Mouse (Mus musculus): ENCODE results near the gene Dbh. TPM values are rescaled to one million over a fixed set of nuclear protein-coding genes. Genes with fewer than 3 reads are reported as not detected.
A peak's percentile ranks its signal among the peaks of the same experiment; 100 is the strongest.

The Dbh gene
- total RNA-seq, 2 experiments from 2014 or later: 0.41 to 0.44 TPM

GRCm38 (mm10) chr2:27210676-27211210, 45.7 kb downstream of the Dbh start:
- intact Hi-C loops (cut with DNase I): loop anchor here (10.0 kb wide), 1 partner anchor 66 kb away; the partner anchor contains the start of gene Fam163b
- DNase-seq (ENCODE audit: low spot score in 2 of 2): no peak

GRCm38 (mm10) chr2:27211966-27212893, 47.2 kb downstream of the Dbh start:
- intact Hi-C loops (cut with DNase I): loop anchor here (10.0 kb wide), 1 partner anchor 67 kb away; the partner anchor contains the start of gene Fam163b
- DNase-seq (ENCODE audit: low spot score in 2 of 2): peak; percentile 65 to 76

- intact Hi-C loops (cut with DNase I): loop anchor here (10.0 kb wide), 1 partner anchor 71 kb away; the partner anchor contains the start of gene Fam163b
Observed at GRCm38 (mm10) chr2:27215537-27215936, 50.5 kb downstream of the Dbh start.

GRCm38 (mm10) chr2:27218121-27218544, 53.1 kb downstream of the Dbh start:
- intact Hi-C loops (cut with DNase I): loop anchor here (10.0 kb wide), 1 partner anchor 73 kb away; the partner anchor contains the start of gene Fam163b
- DNase-seq (ENCODE audit: low spot score in 2 of 2): no peak

More at GRCm38 (mm10) chr2:27215537-27215936, 50.5 kb downstream of the Dbh start:
- no peak for DNase-seq (ENCODE audit: low spot score in 2 of 2)

- DNase-seq (ENCODE audit: low spot score in 2 of 2): no peak
- intact Hi-C loops (cut with DNase I): loop anchor here (10.0 kb wide), 1 partner anchor 74 kb away; the partner anchor contains the start of gene Fam163b
Observed at GRCm38 (mm10) chr2:27218569-27218968, 53.5 kb downstream of the Dbh start.

GRCm38 (mm10) chr2:27223012-27223421, 58.0 kb downstream of the Dbh start:
- intact Hi-C loops (cut with DNase I): no loop called here
- DNase-seq (ENCODE audit: low spot score in 2 of 2): peak; percentile 76 to 82

GRCm38 (mm10) chr2:27226572-27226971, 61.5 kb downstream of the Dbh start:
- intact Hi-C loops (cut with DNase I): loop anchor here (2.0 kb wide), 1 partner anchor 62 kb away; the partner anchor contains the start of gene Dbh
- DNase-seq (ENCODE audit: low spot score in 2 of 2): peak; percentile 63 to 65

- intact Hi-C loops (cut with DNase I): no loop called here
- no peak for DNase-seq (ENCODE audit: low spot score in 2 of 2)
Observed at GRCm38 (mm10) chr2:27228809-27229480, 63.9 kb downstream of the Dbh start.

GRCm38 (mm10) chr2:27229481-27230105, 64.6 kb downstream of the Dbh start:
- intact Hi-C loops (cut with DNase I): loop anchor here (5.0 to 10.0 kb wide), 2 partner anchors 107 to 295 kb away; partner anchors contain the start of genes Stkld1 and Surf4
- DNase-seq (ENCODE audit: low spot score in 2 of 2): no peak

- intact Hi-C loops (cut with DNase I): loop anchor here (5.0 to 10.0 kb wide), 2 partner anchors 110 to 298 kb away; partner anchors contain the start of genes Stkld1 and Surf4
- DNase-seq (ENCODE audit: low spot score in 2 of 2): peak; percentile 68 to 79
Observed at GRCm38 (mm10) chr2:27232376-27232775, 67.3 kb downstream of the Dbh start.

Other genes with a start within 250 kb of the Dbh start
- 10 to 100 TPM; 33.2 to 34.0 TPM for gene Surf2, start 248.9 kb upstream of the Dbh start, total RNA-seq (2021)
- gene Surf1, start 248.7 kb upstream of the Dbh start, total RNA-seq (2021): 100 to 1,000 TPM in 1 of 2 experiments, 10 to 100 TPM in 1; 95.5 to 106 TPM
- gene Surf4, start 231.3 kb upstream of the Dbh start, total RNA-seq (2021): 10 to 100 TPM; 49.5 to 53.0 TPM
- gene Stkld1, start 231.2 kb upstream of the Dbh start, total RNA-seq (2021): under 1 TPM; 0.15 to 0.41 TPM
- 10 to 100 TPM; 48.2 to 68.2 TPM for gene Rexo4, start 200.8 kb upstream of the Dbh start, total RNA-seq (2021)
- 1 to 10 TPM in 1 of 2 experiments, under 1 TPM in 1; 0.77 to 1.8 TPM for gene Adamts13, start 191.8 kb upstream of the Dbh start, total RNA-seq (2021)
- 10 to 100 TPM; 41.5 to 50.0 TPM for gene Cacfd1, start 155.3 kb upstream of the Dbh start, total RNA-seq (2021)
- 10 to 100 TPM; 32.2 to 32.4 TPM for gene Slc2a6, start 137.2 kb upstream of the Dbh start, total RNA-seq (2021)
- gene Mymk, start 93.1 kb upstream of the Dbh start, total RNA-seq (2021): under 1 TPM in 1 of 2 experiments, not detected in 1; 0.44 TPM
- gene Adamtsl2, start 85.9 kb upstream of the Dbh start, total RNA-seq (2021): 10 to 100 TPM; 22.0 to 22.2 TPM
- gene Fam163b, start 22.7 kb upstream of the Dbh start, total RNA-seq (2021): 100 to 1,000 TPM; 112 to 122 TPM
- gene Sardh, start 83.1 kb downstream of the Dbh start, total RNA-seq (2021): 10 to 100 TPM in 1 of 2 experiments, 1 to 10 TPM in 1; 7.4 to 10.8 TPM

Measured in left cerebral cortex, postnatal 36 days (tissue).